Mouse (Mus musculus): ENCODE measurements around the gene Chchd2. TPM values are rescaled to one million over a fixed set of nuclear protein-coding genes. Genes with fewer than 3 reads are reported as not detected.
A peak's percentile ranks its signal among the peaks of the same experiment; 100 is the strongest.

The Chchd2 gene
- 679 and 729 TPM in 2 replicates for polyA plus RNA-seq (2015; fragmentation: Nextera tagmentation; extraction: Ambion mirVana)

DNA sequence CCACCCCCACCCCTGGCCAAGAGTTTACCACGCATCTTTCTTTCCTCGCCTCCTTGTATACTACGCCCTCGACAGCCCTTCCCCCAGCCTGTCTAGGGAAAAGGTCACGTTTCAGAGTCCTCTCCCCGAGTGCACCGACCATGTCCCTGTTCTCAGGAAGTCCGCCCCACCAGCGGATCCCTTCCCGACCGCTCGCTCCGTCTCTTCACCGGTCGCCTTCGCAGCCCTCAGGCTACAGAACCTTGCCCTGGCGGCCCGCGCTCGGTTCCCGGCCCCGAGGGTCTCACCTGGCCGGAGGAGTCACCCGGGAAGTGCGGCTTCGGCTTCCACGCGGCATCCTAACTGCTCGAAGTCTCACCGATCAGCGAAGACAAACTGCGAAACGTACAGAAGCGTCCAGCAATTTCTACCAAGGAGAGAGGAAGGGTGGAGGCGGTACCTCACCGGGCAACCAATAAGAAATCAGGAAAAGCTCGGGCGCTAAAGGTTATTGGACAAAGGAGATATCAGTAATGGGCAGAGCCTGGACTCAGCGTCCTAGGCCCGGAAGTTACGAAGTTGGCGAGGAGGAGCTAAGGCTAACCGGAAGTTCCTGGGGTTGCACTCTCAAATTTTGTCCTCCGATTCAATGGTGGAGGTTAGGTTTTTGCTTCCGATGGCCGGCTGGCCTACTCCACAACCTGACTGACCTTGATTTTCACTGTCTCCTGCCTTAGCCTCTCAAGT lies at the start of gene Chchd2:
TSS of gene Chchd2 (minus strand) at position 560 of the 726 bp plus-strand sequence.
- peak; percentile 99 for ATAC-seq
- H3K4me3 ChIP-seq (ENCODE audit: low read length), result peak within 1 kb of the TSS; percentile 67
- H3K27ac ChIP-seq (ENCODE audit: low read depth, low read length), result peak within 1 kb of the TSS; percentile 92
- no peaks in the 10 kb centered on the region for H3K9me3 ChIP-seq (ENCODE audit: control insufficient read depth, low read length)
- H3K4me2 ChIP-seq (ENCODE audit: low read length), result peak within 1 kb of the TSS; percentile 89
- no peaks in the 10 kb centered on the region for H3K27me3 ChIP-seq (replicated peaks; ENCODE audit: control insufficient read depth, insufficient read depth, low read length)
- H3K36me3 ChIP-seq (ENCODE audit: control insufficient read depth, insufficient read depth, low read length), result peaks cover 8% of the 10 kb centered on the region
- H3K4me1 ChIP-seq (ENCODE audit: control insufficient read depth, insufficient read depth, low read depth, low read length), result peaks cover 13% of the 10 kb centered on the region
- WGBS, result under 1% methylated on average over 46 of the region's 46 CpGs
- H3K9ac ChIP-seq (ENCODE audit: low read depth, low read length), result peak within 1 kb of the TSS; percentile 92

DNA sequence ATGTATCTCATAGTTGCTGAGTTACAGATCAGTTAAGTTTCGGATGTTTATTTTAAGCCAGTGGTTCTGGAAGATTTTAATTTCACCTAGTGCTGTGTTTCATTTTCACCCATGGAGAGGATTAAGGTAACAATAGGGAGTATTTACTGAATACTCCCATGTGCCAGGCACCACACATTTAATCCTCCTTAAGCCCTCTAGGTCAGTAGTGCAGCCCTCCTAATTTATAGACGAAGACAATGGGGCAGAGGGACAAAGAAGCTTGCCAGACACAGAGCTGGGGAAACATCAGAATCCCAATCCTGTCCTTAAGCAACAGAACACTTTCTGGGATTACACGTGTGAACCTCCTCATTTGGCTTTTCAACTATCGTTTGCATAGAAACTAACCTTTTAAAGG lies 49.7 kb upstream of the Chchd2 start:
- Histone ChIP-seq H3K4me3 (ENCODE audit: low read length) (no peak overlapping the region), H3K4me2 (ENCODE audit: low read length) (no peak overlapping the region), H3K9ac (ENCODE audit: low read depth, low read length) (no peak overlapping the region), H3K4me1 (ENCODE audit: control insufficient read depth, insufficient read depth, low read depth, low read length) (no peaks in the 10 kb centered on the region), H3K9me3 (ENCODE audit: control insufficient read depth, low read length) (no peaks in the 10 kb centered on the region), H3K27me3 (replicated peaks; ENCODE audit: control insufficient read depth, insufficient read depth, low read length) (no peaks in the 10 kb centered on the region), H3K27ac (ENCODE audit: low read depth, low read length) (no peak overlapping the region), H3K36me3 (ENCODE audit: control insufficient read depth, insufficient read depth, low read length) (no peaks in the 10 kb centered on the region)
- ATAC-seq, result no peak
- 46% methylated on average over 4 of the region's 4 CpGs for WGBS

DNA sequence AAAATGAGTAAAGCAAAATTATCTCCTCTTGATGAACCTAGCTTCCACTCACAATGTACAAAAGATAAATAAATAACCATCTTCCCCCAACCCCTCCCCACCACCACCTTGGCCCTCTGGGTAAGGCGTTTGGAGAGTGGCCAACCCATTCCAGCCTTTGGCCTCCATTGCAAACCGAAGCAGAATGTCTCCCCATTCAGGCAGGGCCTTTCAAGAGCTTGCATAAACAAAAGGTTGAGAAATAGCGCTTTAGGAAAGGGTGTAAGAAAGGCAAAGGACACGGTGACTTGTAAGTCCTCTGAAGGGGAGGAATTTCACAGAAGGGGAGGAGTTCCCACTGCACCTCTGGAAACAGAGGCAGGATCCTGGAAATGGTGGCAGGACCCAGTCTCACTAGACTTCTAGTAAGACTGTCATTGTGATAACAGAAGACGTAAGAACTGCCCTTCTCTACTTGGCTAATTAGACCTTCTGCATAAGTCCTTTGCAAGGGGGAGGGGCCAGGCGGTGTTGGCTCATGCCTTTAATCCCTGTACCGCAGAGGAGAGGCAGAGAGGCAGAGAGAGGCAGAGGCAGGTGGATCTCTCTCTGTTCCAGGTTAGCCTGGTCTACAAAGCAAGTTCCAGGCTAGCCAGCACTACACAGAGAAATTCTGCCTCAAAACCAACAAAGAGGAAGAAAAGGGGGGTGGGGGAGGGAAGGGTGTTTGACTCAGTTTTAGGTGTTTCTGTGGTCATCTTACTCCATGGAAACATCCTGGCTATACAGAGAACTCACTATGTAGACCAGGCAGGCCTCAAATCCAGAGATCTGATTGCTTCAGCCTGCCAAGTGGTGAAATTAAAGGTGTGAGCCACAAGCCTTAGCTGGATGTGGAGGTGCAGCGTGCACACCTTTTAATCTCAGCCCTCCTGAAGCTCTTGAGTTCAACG lies 42.9 kb upstream of the Chchd2 start:
- Histone ChIP-seq H3K4me2 (ENCODE audit: low read length) (no peak overlapping the region), H3K4me1 (ENCODE audit: control insufficient read depth, insufficient read depth, low read depth, low read length) (no peaks in the 10 kb centered on the region), H3K36me3 (ENCODE audit: control insufficient read depth, insufficient read depth, low read length) (no peaks in the 10 kb centered on the region), H3K4me3 (ENCODE audit: low read length) (no peak overlapping the region), H3K9me3 (ENCODE audit: control insufficient read depth, low read length) (no peaks in the 10 kb centered on the region), H3K27me3 (replicated peaks; ENCODE audit: control insufficient read depth, insufficient read depth, low read length) (no peaks in the 10 kb centered on the region), H3K9ac (ENCODE audit: low read depth, low read length) (no peak overlapping the region), H3K27ac (ENCODE audit: low read depth, low read length) (no peak overlapping the region)
- ATAC-seq, result no peak
- WGBS, result 50% methylated on average over 9 of the region's 9 CpGs

- 81% methylated on average over 5 of the region's 5 CpGs for WGBS
- H3K36me3 ChIP-seq (ENCODE audit: control insufficient read depth, insufficient read depth, low read length), result no peaks in the 10 kb centered on the region
- no peak overlapping the region for H3K4me2 ChIP-seq (ENCODE audit: low read length)
- no peaks in the 10 kb centered on the region for H3K4me1 ChIP-seq (ENCODE audit: control insufficient read depth, insufficient read depth, low read depth, low read length)
- H3K4me3 ChIP-seq (ENCODE audit: low read length), result no peak overlapping the region
- no peak overlapping the region for H3K9ac ChIP-seq (ENCODE audit: low read depth, low read length)
- ATAC-seq, result no peak
- H3K9me3 ChIP-seq (ENCODE audit: control insufficient read depth, low read length), result no peaks in the 10 kb centered on the region
- H3K27me3 ChIP-seq (replicated peaks; ENCODE audit: control insufficient read depth, insufficient read depth, low read length), result no peaks in the 10 kb centered on the region
- no peak overlapping the region for H3K27ac ChIP-seq (ENCODE audit: low read depth, low read length)
Observed at GRCm38 (mm10) chr5:129925933-129926332, 38.7 kb upstream of the Chchd2 start.

- ATAC-seq, result no peak
- no peaks in the 10 kb centered on the region for H3K9me3 ChIP-seq (ENCODE audit: control insufficient read depth, low read length)
- WGBS, result 91% methylated on average over 8 of the region's 8 CpGs
Observed at GRCm38 (mm10) chr5:129924820-129925452, 37.7 kb upstream of the Chchd2 start.

GRCm38 (mm10) chr5:129921972-129922371 lies 34.7 kb upstream of the Chchd2 start:
- Histone ChIP-seq H3K27me3 (replicated peaks; ENCODE audit: control insufficient read depth, insufficient read depth, low read length) (no peaks in the 10 kb centered on the region), H3K4me1 (ENCODE audit: control insufficient read depth, insufficient read depth, low read depth, low read length) (no peaks in the 10 kb centered on the region), H3K36me3 (ENCODE audit: control insufficient read depth, insufficient read depth, low read length) (no peaks in the 10 kb centered on the region), H3K4me2 (ENCODE audit: low read length) (no peak overlapping the region), H3K9ac (ENCODE audit: low read depth, low read length) (no peak overlapping the region), H3K9me3 (ENCODE audit: control insufficient read depth, low read length) (no peaks in the 10 kb centered on the region), H3K4me3 (ENCODE audit: low read length) (no peak overlapping the region), H3K27ac (ENCODE audit: low read depth, low read length) (no peak overlapping the region)
- 93% methylated on average over 4 of the region's 4 CpGs for WGBS
- ATAC-seq, result no peak

More at GRCm38 (mm10) chr5:129924820-129925452, 37.7 kb upstream of the Chchd2 start:
- Histone ChIP-seq H3K27ac (ENCODE audit: low read depth, low read length) (no peak overlapping the region), H3K4me2 (ENCODE audit: low read length) (no peak overlapping the region), H3K9ac (ENCODE audit: low read depth, low read length) (no peak overlapping the region), H3K4me1 (ENCODE audit: control insufficient read depth, insufficient read depth, low read depth, low read length) (no peaks in the 10 kb centered on the region), H3K27me3 (replicated peaks; ENCODE audit: control insufficient read depth, insufficient read depth, low read length) (no peaks in the 10 kb centered on the region), H3K36me3 (ENCODE audit: control insufficient read depth, insufficient read depth, low read length) (no peaks in the 10 kb centered on the region), H3K4me3 (ENCODE audit: low read length) (no peak overlapping the region)

- H3K27ac ChIP-seq (ENCODE audit: low read depth, low read length), result no peak overlapping the region
- 72% methylated on average over 8 of the region's 8 CpGs for WGBS
- H3K9me3 ChIP-seq (ENCODE audit: control insufficient read depth, low read length), result no peaks in the 10 kb centered on the region
- H3K36me3 ChIP-seq (ENCODE audit: control insufficient read depth, insufficient read depth, low read length), result no peaks in the 10 kb centered on the region
- ATAC-seq, result no peak
- H3K4me3 ChIP-seq (ENCODE audit: low read length), result no peak overlapping the region
- H3K4me1 ChIP-seq (ENCODE audit: control insufficient read depth, insufficient read depth, low read depth, low read length), result no peaks in the 10 kb centered on the region
- H3K9ac ChIP-seq (ENCODE audit: low read depth, low read length), result no peak overlapping the region
- H3K4me2 ChIP-seq (ENCODE audit: low read length), result no peak overlapping the region
- no peaks in the 10 kb centered on the region for H3K27me3 ChIP-seq (replicated peaks; ENCODE audit: control insufficient read depth, insufficient read depth, low read length)
Observed at GRCm38 (mm10) chr5:129919320-129919719, 32.0 kb upstream of the Chchd2 start.

- Histone ChIP-seq H3K9ac (ENCODE audit: low read depth, low read length) (no peak overlapping the region), H3K4me3 (ENCODE audit: low read length) (no peak overlapping the region), H3K27ac (ENCODE audit: low read depth, low read length) (no peak overlapping the region), H3K4me1 (ENCODE audit: control insufficient read depth, insufficient read depth, low read depth, low read length) (no peaks in the 10 kb centered on the region), H3K36me3 (ENCODE audit: control insufficient read depth, insufficient read depth, low read length) (no peaks in the 10 kb centered on the region), H3K4me2 (ENCODE audit: low read length) (no peak overlapping the region), H3K27me3 (replicated peaks; ENCODE audit: control insufficient read depth, insufficient read depth, low read length) (no peaks in the 10 kb centered on the region), H3K9me3 (ENCODE audit: control insufficient read depth, low read length) (no peaks in the 10 kb centered on the region)
- WGBS, result 82% methylated on average over 9 of the region's 9 CpGs
- ATAC-seq, result no peak
Observed at GRCm38 (mm10) chr5:129918752-129919151, 31.5 kb upstream of the Chchd2 start.

All from hindbrain, embryonic 16.5 days (tissue).